Mouse (Mus musculus): ENCODE results near the gene Gorasp2.

Gorasp2 gene

DNA sequence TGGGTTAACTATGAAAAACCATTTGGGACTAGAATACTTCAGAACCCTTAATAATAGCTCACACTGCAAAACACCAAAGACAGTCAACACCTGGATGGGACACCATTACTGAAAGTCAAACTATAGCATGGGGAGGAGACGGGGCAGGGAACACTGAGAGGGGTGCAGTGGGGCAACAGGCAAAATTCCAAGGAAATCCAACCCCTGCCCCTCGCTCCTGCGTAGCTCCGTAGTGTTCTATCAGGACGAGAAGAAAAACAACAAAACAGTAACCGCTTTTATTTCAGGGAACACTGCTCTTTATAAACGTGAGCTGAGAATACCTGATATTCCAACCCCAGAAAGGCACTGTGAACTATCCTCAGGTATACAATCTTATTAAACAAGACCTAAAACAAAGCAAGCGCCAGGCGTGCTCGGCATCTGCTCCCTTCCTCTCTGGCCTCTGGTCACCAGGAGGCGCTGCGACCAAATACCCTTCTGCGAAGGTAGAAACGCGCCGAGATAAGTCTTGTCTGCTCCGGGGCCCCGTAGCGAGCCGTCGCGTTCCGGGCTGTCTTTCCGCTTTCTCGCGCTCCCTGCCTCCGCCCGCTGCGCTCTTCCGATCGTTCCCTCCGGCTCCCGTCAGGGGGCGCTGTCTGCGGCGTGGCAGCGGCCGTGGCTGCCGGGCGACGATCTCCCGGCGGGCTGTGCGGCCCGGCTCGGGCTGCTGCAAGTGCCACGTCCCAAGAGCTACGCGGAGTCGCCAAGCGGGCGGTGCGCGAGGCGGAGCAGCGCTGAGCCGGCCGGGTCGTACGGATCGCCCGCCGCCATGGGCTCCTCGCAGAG is at the start of gene Gorasp2:
Gene Gorasp2 (plus strand): TSS at position 690 of the 828 bp plus-strand sequence.
- peak; percentile 97 to 99 for DNase-seq

DNA sequence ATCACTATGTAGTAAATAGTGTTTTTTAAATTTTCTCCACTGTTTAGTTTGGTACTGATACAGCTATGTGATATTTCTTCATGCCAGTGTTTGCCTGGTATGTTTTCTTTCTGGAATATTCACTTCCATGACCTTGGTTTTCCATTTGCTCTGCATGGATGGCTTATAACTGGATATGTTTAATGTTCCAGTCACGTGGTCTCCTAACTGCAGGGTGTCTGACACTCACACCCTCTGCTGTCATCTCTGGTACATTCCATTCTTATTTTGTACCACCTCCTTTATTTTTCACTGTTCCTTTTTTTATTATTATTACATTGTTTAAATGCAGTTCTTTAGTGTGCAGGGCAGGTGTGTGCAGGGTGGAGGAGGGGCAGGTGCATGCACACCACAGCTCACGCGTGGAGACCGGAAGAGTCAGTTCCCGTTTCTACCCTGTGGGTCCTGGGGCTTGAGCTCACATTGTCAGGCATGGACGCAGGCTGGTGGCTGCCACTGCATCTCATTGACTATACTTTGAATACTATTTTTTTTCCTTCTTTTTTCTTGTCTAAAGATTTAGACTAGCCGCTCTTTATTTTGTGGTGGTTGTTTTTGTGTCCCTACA is 46.5 kb upstream of the Gorasp2 start:
- no peak for DNase-seq

DNA sequence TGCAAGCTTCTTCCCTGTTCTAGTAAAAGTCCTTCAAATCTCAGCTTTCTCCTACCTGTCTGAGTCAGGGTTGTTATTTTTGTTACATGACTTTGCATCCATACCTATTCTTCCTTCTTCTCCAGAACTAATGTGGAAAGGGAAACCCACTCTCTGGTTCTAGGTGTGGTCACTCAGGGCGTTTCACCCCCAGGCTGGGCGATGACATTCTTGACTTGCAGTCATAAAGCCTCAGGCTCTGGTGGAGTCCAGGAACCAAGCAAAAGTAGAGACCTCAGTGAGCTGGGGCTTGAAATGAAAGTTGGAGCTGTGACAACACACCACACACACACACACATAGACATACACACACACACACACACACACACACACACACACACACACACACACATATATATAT is 45.3 kb upstream of the Gorasp2 start:
- no peak for DNase-seq

DNA sequence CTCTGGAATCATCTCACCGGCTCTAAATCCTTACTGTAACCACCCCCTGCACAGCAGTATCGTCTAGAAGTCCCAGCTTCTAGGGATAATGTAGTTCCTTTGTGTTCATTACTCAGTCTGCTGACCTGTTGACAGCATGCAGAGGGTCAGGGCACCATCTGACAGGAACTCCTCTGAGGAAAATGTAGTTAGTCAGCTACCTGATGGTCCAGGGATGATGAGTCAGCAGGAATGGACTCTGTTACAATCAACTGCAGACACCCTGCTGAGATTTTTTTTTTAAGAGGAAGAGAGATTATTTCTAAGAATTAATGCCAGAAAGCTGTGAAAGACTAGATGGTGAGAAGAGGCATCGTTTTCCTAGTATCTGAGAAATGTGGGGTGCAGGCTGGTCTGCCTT is 44.8 kb upstream of the Gorasp2 start:
- DNase-seq = no peak

DNA sequence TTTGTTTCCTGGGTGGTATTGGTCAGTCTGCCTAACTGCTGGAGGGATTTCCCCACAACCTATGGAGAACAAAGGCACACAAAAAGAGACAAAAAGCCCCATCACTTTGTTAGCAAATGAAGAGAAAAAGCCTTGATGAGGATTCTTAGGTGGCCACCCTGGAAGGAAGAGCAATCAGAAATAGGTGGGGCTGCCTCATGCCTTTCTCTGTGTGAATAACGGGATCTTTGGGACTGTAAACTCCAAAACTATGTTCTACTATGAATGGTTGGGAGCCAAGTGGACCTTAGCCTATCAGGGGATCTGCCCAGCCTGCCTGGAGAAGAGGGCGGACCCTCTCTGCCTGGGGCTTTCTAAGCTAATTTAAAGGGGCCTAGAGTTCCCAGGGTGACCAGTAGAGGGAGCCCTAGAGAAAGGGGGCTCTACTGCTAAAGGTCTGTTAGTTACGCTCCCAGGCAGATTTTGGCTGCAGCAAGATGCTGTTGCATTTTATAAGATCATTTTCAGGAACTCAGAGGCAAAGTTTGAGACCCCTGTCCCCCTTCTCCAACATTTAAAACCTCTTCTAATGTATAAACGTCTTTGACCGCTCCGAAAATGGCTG is 42.0 kb upstream of the Gorasp2 start:
- no peak for DNase-seq

DNA sequence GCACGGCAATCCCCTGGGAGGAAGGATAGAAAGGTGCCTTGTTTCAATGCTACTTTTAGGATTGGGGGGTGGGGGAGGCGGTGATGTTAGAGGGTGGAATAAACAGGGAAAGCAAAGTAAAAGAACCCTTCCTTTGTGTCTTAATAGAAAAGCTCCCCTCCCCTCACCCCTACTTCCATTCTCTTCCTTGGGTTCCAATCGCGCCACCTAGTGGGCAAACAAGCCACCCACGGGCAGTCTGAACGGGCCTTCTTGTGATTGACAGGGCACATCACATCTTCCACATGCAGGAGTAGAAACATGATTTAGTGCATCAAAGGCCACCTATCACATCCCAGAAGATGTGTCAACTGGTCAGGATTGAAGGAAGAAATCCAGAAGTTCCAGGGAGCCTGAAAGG is 41.2 kb upstream of the Gorasp2 start:
- peak; percentile 14 to 29 for DNase-seq

DNA sequence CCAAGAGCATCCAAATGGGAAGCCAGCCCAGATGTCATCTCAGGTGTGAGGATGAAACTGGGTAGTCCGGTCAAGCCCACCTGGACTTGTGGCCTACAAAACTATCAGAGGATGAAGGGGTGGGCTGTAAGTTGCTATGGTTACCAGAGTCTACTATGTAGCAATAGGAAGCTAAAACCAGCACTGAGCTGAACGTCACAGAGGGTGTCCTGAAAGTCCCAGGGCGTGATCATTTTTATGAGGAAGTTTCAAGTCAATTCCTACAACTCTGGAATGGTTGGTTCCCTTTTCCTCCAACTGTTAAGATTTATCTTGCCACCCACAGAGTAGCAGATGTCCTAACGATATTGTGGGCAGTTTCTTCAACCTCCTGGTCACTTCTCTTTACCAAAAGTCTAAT is 39.1 kb upstream of the Gorasp2 start:
- no peak for DNase-seq

DNA sequence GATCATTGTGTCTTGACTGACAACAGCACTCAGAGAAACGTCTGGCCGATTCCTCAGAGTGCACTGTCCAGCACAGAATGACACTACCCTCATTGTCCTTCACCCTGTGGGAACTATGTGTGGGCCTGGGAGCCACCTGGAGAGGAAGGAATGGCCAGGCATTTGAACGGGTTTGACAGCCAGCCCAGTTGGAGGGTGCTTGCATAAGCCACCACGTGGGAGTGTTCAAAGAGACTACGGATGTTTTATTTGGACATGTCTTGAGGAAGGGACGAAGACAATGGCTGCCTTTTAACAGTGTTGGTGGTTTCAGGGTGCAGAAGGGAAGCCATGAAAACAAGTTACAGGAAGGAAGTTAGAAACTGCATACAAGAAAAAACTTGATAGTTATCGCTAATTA is 35.6 kb upstream of the Gorasp2 start:
- DNase-seq = no peak

DNA sequence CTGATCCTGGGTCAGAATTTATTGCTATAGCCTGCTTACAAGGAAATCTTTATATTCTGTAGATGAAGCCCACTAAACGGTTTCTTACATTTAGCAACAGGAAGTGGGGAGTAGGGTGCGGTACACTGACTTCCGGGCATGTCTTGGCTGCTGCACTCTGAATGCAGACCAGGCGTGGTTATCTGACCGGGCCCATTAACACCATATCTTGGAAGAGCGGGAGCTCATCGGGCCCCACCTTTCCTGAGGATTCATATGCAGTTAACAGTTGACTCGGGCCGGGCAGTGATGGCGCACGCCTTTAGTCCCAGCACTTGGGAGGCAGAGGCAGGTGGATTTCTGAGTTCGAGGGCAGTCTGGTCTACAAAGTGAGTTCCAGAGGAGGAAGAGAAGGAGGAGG is 33.0 kb upstream of the Gorasp2 start:
- DNase-seq = no peak

DNA sequence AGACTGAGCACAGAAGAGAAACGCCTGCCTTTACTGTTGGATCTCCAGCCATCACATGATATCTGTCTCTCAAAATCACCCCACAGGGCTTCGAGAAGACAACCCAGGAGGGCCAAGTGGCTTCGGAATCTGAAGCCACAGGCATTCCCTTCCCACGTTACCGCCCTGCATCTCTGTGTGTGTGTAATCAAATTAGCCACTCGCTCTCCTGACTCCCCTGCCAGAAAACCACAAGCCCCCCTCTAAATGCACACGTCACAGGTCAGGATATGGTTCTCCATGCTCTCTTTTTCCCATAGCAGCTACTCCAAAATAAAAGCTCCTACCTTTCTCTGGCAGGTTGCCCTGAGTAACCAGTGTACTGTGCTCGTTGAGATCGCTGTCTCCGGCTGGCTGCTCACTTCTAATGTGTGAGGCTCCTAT is 32.0 kb upstream of the Gorasp2 start:
- peak in 1 of 2 experiments; percentile 3 for DNase-seq

DNA sequence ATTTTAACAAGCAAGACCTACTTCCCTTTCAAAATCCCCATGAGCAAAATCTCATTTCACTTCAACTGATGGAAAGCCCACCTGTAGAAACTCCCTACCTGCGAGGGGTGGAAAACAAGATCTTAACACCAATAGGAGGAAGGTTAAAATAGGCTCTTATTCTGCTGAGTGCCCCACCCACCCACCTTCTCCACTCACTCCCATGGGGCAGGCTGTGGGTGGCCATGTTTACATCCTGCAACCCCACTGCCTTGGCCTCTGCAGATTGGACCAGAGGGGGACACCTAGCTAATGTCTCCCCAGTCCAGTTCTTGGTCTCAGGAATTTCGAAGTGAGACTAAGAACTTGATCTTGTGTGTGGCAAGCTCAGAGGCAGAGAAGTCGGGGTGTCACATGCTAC is 31.5 kb upstream of the Gorasp2 start:
- DNase-seq = no peak

DNA sequence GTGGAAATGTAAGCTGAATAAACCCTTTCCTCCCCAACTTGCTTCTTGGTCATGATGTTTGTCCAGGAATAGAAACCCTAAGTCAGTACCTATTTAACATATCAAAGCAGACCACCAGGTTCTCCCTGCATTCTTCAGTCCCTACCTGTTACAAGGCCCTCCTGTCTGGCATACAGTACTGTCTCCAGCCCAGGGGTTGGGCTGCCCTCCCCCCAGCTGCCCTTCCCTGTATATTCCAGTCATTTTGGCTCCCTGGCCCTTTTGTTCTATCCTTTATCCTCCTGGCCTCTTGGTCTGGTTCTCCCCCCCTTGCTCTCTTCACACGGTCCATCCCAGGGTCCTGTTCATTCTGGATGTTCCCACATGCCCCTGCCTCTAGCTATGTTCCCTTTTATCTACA is 30.1 kb upstream of the Gorasp2 start:
- no peak for DNase-seq

DNA sequence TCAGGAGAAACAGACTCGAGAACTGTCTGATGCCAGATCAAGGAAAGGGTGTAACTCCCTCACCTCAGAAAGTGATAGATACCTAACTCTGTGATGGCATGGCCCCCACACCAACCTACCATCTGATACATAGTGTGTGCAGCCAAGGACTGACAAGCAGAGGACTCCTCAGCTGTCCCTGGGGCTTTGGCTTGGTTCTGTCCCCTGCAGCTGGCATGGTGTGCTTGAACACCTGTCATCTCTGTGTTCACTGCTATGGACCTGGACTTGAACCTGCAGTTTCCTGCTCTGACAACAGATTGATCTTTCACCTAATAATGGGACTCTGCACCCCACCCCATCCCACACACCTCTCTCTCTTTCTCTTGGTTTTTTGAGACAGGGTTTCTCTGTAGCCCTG is 29.0 kb upstream of the Gorasp2 start:
- no peak for DNase-seq

DNA sequence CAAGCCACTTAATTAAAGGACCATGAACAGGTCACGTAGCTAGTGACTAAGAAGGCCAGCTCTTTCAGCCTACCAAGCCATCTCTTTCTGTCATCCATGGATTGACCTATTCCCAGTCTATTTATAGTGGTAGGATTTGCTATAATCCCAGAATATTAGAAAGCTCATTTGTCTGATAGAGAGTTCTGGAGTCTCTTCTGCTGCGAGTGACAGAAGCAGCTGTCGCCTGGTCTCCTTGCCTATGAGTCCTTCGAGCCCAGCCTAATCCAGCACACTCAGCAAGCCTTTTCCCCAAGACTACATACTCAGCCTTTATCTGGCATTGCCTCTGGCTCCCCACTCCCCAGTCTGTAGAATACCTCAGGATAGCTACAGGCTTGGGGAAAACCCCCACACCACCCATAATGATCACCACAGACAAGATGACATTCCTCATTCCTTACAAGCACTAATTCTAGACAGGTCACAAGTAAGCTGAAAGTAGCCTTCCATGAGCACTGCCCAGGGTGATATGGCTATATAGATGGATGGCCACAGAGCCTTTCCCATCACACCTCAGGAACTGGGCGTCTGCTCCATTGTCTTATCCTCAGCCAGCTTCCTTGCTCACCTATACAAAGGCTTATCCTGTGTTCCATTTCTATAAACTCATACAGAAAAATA is 27.2 kb upstream of the Gorasp2 start:
- DNase-seq = no peak

DNA sequence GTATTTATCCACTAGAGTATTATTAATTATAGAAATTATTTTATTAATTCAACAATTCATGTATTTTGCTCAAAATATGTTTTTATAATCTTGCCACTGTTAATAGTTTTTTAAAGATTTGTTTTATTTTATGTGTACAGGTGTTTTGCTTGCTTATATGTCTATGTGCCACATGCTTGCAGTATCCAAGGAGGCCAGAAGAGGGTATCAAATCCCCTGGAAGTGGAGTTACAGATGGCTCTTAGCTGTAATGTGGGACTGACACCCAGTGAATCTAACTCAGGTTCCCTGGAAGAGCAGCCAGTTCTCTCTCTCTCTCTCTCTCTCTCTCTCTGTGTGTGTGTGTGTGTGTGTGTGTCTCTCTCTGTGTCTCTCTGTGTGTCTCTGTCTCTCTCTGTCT is 20.4 kb upstream of the Gorasp2 start:
- DNase-seq = no peak

DNA sequence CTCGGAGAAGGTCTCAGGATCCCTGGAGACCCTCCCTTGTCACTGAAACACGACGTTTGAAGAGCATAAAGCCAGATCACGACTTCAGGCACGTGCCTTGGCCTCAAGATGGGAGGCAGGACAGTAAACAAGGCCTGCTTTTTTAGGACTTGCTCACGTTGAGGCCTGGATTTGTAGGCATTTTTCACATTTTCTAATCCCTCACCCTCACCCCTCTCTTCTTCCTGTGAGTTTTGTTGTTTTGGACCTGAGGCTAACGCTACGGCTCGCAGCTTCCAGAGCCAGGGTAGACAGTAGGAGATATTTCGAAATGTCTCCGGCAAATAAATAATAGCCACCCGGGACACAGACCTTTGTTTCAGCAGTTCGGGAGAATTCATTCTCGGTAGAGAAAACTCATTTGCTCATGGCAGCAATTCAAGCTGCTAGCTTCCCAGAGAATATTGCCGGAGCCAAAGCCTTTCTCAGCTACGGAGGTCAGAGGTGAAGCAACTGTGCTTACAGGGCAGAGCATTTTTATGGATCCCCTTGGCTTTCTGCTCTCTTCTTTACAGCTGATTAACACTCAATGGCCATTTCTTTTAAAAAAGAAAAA is 18.3 kb upstream of the Gorasp2 start:
- DNase-seq = no peak

DNA sequence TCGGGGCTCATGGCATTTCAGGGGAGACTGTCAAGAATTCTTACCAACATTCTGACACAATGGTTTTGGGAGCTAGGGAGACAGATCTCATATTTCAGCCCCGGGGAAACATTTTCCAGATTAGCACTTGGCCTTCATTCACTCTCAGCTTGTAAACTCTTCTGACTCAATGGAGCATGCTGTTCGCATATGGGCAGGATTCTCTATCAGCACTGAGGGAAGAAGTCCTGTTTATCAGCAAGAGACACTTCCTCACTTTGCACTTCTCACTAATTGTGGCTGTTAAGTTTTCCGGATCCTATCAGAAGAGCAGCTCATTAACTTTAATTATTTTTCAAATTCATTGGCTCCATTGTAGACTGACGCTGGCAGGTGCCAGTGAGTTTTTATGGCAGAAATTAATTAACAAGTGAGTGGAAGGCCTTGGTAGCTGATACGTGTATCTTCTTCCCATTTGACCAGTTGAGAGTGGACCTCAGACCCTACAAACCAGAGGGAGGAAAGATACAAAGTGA is 16.1 kb upstream of the Gorasp2 start:
- DNase-seq = no peak

DNA sequence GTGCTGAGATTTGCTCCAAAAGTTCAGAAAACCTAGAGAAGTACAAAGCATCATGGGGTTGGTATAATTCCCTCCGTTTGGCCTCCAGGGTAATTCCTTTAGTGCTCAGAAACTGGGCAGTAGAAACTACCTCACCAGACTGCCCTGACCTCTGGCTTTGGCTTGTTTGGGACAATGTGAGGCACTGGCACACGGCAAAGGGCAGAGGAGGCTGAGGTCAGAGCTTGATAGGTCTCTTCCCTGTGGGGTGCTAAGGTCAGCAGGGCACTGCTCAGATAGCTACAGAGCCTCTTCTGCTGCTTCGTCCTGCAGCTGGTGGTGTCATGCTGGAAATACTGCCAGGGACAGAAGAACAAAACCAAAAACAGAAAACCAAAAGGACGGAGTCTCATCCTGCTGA is 13.7 kb upstream of the Gorasp2 start:
- DNase-seq = no peak

DNA sequence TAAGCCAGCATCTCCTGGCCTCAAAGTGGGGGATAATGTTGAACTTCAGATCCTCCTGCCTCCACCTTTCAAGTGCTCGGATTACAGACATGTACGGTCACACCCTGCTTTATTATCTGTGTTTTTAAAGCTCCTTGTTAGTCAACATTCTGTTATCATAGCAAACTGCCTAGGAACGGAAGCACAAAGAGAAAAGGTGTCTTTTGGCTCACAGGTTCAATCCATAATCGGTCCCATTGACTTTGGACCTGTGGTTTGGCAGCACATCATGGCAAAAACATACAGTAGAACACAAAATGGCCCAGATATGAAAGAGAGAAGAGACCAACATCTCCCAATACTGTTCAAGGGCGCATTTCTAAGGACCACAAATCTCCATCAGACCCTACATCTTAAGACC is 13.1 kb upstream of the Gorasp2 start:
- no peak for DNase-seq

DNA sequence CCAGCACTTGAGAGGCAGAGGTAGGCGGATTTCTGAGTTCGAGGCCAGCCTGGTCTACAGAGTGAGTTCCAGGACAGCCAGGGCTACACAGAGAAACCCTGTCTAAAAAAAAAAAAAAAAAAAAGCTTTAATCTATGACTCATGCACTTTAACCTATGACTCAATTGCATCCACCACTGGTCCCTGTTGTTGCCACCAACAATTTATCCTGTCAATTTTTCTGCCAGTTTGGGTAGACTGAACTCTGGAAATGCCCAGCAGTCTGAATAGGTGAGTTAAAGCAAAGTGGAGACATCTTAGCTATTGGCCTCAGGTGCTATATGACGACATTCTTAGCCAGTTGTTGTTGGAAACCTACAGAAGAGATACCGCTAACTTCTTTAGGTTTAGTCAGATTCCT is 11.9 kb upstream of the Gorasp2 start:
- DNase-seq = no peak

DNA sequence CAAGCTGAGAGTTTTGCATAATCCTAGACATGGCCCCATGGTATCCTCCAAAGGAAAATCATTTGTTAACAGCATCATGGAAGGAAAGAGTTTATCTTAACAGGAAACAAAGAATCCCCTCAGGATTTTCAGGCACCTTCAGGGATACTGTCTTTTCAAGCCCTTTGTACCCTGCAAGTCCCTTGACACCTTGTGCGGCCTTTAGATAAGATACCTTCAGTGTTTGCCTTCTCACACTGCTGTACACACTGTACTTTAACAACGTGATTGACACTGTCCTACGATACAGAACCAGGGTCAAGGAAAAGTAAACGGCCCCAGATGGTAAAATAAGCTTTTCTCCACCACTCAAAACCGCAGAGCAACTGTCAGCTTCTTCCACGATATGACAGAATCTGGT is 9.6 kb upstream of the Gorasp2 start:
- DNase-seq = no peak

DNA sequence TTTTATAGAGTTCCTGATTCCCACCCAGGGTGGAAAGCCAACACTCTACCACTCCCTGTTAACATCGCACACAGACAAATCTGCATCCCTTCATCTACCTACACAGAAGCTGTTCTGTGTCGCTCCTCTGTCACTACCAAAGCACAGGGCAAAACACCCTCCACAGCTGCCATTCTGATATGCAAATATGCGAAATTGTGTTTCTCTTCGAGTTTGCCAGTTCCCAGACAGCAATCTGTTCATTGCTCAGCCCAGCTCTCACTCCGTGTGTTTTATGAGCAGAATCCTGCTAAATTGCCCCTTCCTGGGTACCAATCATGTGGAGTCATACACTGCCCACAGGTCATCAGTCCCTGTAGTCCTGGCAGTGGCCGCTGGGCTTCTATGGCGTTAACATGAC is 4.3 kb upstream of the Gorasp2 start:
- DNase-seq = no peak
